Mouse (Mus musculus) limb, embryonic 10.5 days (tissue): ENCODE results near the gene Actg2. TPM values are rescaled to one million over a fixed set of nuclear protein-coding genes. Genes with fewer than 3 reads are reported as not detected.

Experiments used
- DNase-seq: peaks from one replicate; pipeline ENCODE4 v3.0.0-alpha.2; 2017; ENCODE audit warnings: low spot score
- H3K27ac ChIP-seq: fragments of 300-500 bp; sonication (generic); 2 replicates; pipeline ENCODE4 v1.5.1; 2016; ENCODE audit warnings: mild to moderate bottlenecking
- H3K27me3 ChIP-seq: fragments of 300-500 bp; sonication (generic); 2 replicates; pipeline ENCODE4 v1.6.1; 2016; ENCODE audit warnings: low read depth, mild to moderate bottlenecking; ENCODE audit not compliant: poor library complexity, severe bottlenecking
- H3K36me3 ChIP-seq: fragments of 300-500 bp; sonication (generic); 2 replicates; pipeline ENCODE4 v1.6.1; 2016; ENCODE audit warnings: mild to moderate bottlenecking, moderate library complexity
- H3K4me1 ChIP-seq: fragments of 300-500 bp; sonication (generic); 2 replicates; pipeline ENCODE4 v1.6.1; 2016
- H3K4me3 ChIP-seq: fragments of 300-500 bp; sonication (generic); 2 replicates; pipeline ENCODE4 v1.5.1; 2016; ENCODE audit warnings: mild to moderate bottlenecking, moderate library complexity
- H3K9me3 ChIP-seq: fragments of 300-500 bp; sonication (generic); replicated peaks from 2 replicates; pipeline ENCODE4 v1.6.1; 2016; ENCODE audit warnings: mild to moderate bottlenecking
- WGBS: fragments of 180-500 bp; shearing (Covaris S2); methylation state at CpG from one replicate; pipeline ENCODE4 v1.1.7; 2016; 5-methylcytosine and 5-hydroxymethylcytosine counted together
- polyA plus RNA-seq: library from polyadenylated mRNA; unstranded; fragments of >200 nt; fragmentation: Nextera tagmentation; extraction: Ambion mirVana; gene quantifications from 2 replicates; pipeline ENCODE4 v1.2.1, GENCODE M21; 2016

Gene Actg2
- polyA plus RNA-seq, 1 experiment from 2014 or later, result 1.3 TPM

DNA sequence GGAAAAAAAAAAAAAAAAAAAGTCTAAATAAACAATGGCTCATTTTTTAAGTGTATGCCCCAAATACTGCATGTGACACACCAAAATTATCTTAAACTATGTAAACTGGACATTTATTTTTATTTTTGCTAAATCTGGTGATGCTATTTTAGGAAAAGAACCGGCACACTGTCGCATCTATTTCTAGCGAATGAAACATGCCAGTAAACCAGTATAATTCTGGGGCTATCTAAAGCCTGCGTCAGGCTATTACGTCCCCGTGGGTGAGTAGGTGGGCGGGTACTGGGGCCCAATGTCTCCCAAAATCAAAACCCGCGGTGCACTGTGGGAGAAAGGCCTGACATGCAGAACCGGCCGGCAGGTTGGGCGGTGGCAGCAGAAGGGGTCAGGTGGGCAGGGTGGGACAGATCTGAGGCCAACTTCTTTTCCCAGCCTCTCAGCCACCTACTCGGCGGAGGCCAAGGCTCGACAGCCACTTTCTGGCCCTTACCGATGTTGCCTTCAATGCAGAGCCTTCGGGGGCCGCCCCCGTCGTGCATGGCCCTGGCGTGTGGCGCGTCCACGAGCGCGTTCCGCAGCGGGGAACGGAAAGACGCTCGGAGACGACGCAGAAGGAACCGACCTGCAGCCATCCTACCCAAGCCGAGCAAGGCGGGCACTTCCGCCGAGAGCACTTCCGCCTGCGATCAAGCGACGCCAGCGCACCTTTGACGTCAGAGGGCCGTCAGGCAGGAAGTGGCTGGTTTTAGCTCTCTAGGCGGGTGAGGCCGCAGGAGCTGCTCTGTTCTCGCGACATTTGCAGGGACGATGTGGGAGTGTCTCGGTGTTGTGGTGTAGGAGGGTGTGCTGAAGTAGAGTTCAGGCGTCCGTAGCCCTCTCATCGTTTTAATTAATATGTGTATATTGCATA is 29.6 kb downstream of the Actg2 start, which contains the start of gene Dguok:
Gene Dguok (minus strand): TSS at position 712 of the 910 bp plus-strand sequence.
- H3K27ac ChIP-seq, result peak within 1 kb of the TSS; percentile 92
- no peaks in the 10 kb centered on the region for H3K9me3 ChIP-seq
- no peaks in the 10 kb centered on the region for H3K27me3 ChIP-seq
- peaks cover 3% of the 10 kb centered on the region; the same call in 1 of the 2 replicates for H3K36me3 ChIP-seq
- WGBS, result under 1% methylated on average over 54 of the region's 54 CpGs
- DNase-seq, result peak; percentile 98
- H3K4me1 ChIP-seq, result peaks cover 16% of the 10 kb centered on the region
- H3K4me3 ChIP-seq, result peak within 1 kb of the TSS; percentile 91

GRCm38 (mm10) chr6:83505554-83505953 is 30.5 kb downstream of the Actg2 start:
- no peaks in the 10 kb centered on the region for H3K9me3 ChIP-seq
- peaks cover 4% of the 10 kb centered on the region; the same call in 1 of the 2 replicates for H3K36me3 ChIP-seq
- WGBS, result 94% methylated on average over 4 of the region's 4 CpGs
- no peaks in the 10 kb centered on the region for H3K27me3 ChIP-seq
- H3K4me1 ChIP-seq, result peaks cover 16% of the 10 kb centered on the region
- H3K27ac ChIP-seq, result no peak overlapping the region
- peak overlapping the region; percentile 91 for H3K4me3 ChIP-seq
- no peak for DNase-seq

DNA sequence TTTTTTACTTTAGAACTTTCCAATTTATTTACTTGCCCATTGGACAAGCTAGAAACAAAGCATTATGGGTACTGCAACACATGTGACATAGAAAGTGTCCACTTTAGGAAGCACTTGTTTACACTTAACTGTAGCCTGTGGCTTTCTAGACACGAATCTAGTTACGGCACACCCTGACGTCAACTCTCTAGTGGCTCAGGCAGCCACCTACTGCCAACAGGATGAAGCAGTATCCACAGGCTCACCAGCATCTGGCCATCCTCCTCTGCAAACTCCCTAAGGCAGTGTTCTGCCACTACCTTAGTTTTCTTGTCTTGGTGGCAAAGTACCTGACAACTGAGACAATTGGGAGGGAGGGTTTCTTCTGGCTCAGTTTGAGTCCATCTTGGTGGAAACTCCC is 32.7 kb downstream of the Actg2 start:
- 87% methylated on average over 3 of the region's 3 CpGs for WGBS

DNA sequence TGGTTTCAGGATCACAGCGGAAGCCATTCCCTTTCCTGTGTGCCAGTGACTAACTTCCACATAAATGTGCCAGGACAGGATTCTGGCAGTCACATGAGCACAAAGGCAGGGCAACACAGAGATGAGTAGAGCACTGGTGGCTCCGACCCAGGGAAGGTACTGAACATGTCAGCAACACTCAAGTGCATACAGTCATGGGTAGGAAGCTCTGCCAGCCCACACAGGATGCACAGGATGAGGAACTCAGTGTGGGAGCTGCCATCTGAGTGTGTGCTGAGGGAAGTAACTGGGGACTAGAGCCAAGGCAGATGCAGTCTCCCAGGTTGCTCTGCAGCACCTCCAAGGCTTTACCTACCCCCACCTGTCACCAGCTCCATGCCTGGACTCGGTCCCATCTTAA is 33.4 kb downstream of the Actg2 start:
- no peak overlapping the region for H3K27ac ChIP-seq
- H3K27me3 ChIP-seq, result no peaks in the 10 kb centered on the region
- H3K9me3 ChIP-seq, result no peaks in the 10 kb centered on the region
- H3K4me1 ChIP-seq, result peaks cover 14% of the 10 kb centered on the region
- H3K36me3 ChIP-seq, result peaks cover 24% of the 10 kb centered on the region
- no peak for DNase-seq
- no peak overlapping the region for H3K4me3 ChIP-seq
- 82% methylated on average over 3 of the region's 3 CpGs for WGBS

More for the DNA sequence above, 32.7 kb downstream of the Actg2 start:
- Histone ChIP-seq H3K4me3 (no peak overlapping the region), H3K27me3 (no peaks in the 10 kb centered on the region), H3K9me3 (no peaks in the 10 kb centered on the region), H3K4me1 (peaks cover 16% of the 10 kb centered on the region), H3K27ac (no peak overlapping the region), H3K36me3 (peaks cover 17% of the 10 kb centered on the region; the same call in 1 of the 2 replicates)
- no peak for DNase-seq

DNA sequence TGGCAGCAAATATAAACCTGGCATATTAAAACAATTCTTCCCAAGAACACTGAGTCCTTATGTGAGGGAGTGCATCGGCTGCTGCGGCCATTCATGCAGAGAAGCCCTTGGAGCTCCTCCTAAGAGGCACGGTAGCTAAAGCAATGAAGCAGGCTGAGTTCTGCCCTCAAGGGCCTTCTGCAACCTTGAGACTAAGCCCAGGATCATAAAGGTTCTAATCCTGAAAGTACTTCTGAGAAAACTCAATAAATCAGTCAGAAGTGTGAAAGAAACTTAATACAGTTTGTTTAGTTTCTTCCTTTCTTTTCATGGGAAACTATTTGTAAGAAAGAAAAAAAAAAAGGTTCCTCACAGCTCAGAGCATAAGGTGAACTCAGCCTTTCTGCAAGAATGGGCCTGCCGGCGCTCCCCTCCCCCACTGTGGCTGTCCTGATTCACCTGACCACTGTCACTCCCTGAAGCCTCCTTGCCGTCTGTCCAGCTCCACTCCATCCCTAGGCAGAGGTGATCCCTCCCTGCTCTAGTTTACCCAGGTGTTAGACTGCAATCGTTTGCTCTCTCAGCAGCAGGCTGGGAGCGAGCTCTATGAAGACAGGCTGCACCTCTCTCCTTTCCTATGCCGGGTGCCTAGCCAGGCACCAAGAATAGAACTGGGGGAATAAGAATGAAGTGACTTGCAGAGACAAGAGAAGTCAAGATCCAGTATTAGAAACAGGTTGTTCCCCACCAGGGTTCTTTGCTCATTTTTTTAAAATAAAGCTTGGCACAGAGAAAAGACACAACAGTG is 34.3 kb downstream of the Actg2 start:
- Histone ChIP-seq H3K36me3 (peaks cover 30% of the 10 kb centered on the region), H3K27me3 (no peaks in the 10 kb centered on the region), H3K27ac (no peak overlapping the region), H3K4me1 (peaks cover 8% of the 10 kb centered on the region), H3K9me3 (no peaks in the 10 kb centered on the region), H3K4me3 (no peak overlapping the region)
- no peak for DNase-seq
- 55% methylated on average over 9 of the region's 9 CpGs for WGBS

- 61% methylated on average over 3 of the region's 3 CpGs for WGBS
- H3K27me3 ChIP-seq, result no peaks in the 10 kb centered on the region
- no peak overlapping the region for H3K4me3 ChIP-seq
- H3K9me3 ChIP-seq, result no peaks in the 10 kb centered on the region
- H3K36me3 ChIP-seq, result peaks cover 38% of the 10 kb centered on the region
- no peak overlapping the region for H3K27ac ChIP-seq
- 0 out of 2 replicates have a peak, but pooled peaks cover 3% of the 10 kb centered on the region for H3K4me1 ChIP-seq
- DNase-seq, result no peak
These were observed 35.6 kb downstream of the Actg2 start for GRCm38 (mm10) chr6:83500462-83500861.

- Histone ChIP-seq H3K27me3 (no peaks in the 10 kb centered on the region), H3K36me3 (peaks cover 44% of the 10 kb centered on the region), H3K9me3 (no peaks in the 10 kb centered on the region), H3K4me3 (no peak overlapping the region), H3K4me1 (no peaks in the 10 kb centered on the region), H3K27ac (no peak overlapping the region)
- WGBS, result 92% methylated on average over 10 of the region's 10 CpGs
- no peak for DNase-seq
These were observed 37.0 kb downstream of the Actg2 start for GRCm38 (mm10) chr6:83499078-83499477.

GRCm38 (mm10) chr6:83496753-83497710 is 39.0 kb downstream of the Actg2 start:
- WGBS, result 92% methylated on average over 22 of the region's 22 CpGs
- H3K9me3 ChIP-seq, result no peaks in the 10 kb centered on the region
- H3K4me1 ChIP-seq, result no peaks in the 10 kb centered on the region
- no peaks in the 10 kb centered on the region for H3K27me3 ChIP-seq
- peaks cover 53% of the 10 kb centered on the region for H3K36me3 ChIP-seq
- DNase-seq, result no peak
- H3K4me3 ChIP-seq, result no peak overlapping the region
- no peak overlapping the region for H3K27ac ChIP-seq

DNA sequence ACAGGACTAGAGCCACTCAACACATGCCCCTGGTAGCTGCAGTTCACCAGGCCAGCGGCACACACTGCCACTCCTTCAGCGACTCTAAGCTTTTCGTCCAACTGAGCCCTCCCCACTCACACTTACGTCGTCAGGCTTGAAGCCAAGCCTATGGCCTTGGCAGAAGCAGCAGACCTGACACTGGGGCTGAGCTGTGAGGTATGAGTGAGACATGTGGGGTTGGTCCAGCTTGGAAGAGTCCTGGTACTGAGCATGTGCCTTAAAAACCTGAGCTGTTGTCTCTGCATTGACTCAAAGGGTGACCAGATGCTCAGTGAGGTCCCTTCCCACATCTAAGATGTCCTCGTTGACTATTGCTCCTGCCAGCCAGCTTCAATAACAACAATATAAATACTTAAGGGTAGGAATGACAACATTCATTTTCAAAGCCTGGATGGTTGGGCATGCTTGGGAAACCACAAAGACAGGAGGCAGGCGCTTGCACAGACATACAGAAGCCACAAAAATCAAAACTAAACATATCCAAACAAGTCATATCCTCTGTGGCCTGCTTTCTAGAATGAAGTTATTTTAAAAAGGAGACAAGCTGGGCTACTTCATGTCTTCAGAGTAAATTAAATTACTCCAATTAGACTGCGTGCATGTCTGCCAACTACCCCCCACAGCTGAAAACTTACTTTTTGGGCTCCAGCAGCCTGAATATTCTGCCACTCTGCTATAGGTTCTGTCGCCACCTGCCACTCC is 39.9 kb downstream of the Actg2 start:
- WGBS, result 90% methylated on average over 9 of the region's 9 CpGs
- no peaks in the 10 kb centered on the region for H3K27me3 ChIP-seq
- H3K4me1 ChIP-seq, result no peaks in the 10 kb centered on the region
- H3K4me3 ChIP-seq, result no peak overlapping the region
- H3K27ac ChIP-seq, result no peak overlapping the region
- DNase-seq, result no peak
- H3K36me3 ChIP-seq, result peaks cover 61% of the 10 kb centered on the region
- H3K9me3 ChIP-seq, result no peaks in the 10 kb centered on the region

- 86% methylated on average over 4 of the region's 4 CpGs for WGBS
- H3K36me3 ChIP-seq, result peaks cover 77% of the 10 kb centered on the region
These were observed 45.4 kb downstream of the Actg2 start for GRCm38 (mm10) chr6:83490622-83491021.

GRCm38 (mm10) chr6:83488200-83488599 is 47.9 kb downstream of the Actg2 start:
- no peaks in the 10 kb centered on the region for H3K27me3 ChIP-seq
- no peak overlapping the region for H3K27ac ChIP-seq
- no peak overlapping the region for H3K4me3 ChIP-seq
- no peak for DNase-seq
- H3K4me1 ChIP-seq, result no peaks in the 10 kb centered on the region
- no peaks in the 10 kb centered on the region for H3K9me3 ChIP-seq
- H3K36me3 ChIP-seq, result peaks cover 81% of the 10 kb centered on the region
- 84% methylated on average over 5 of the region's 5 CpGs for WGBS

More at GRCm38 (mm10) chr6:83490622-83491021, 45.4 kb downstream of the Actg2 start:
- no peak for DNase-seq
- H3K9me3 ChIP-seq, result no peaks in the 10 kb centered on the region
- no peaks in the 10 kb centered on the region for H3K4me1 ChIP-seq
- no peaks in the 10 kb centered on the region for H3K27me3 ChIP-seq
- H3K27ac ChIP-seq, result no peak overlapping the region
- no peak overlapping the region for H3K4me3 ChIP-seq
